Mouse (Mus musculus) CD8-positive naive resting alpha-beta T cell, adult 2 months (primary cell): ENCODE measurements at regions not wholly inside any gene's neighbourhood (a gene's known extent, or its start where the extent isn't known, plus 50 kb on each side); places are given as distances from the start of the nearest gene placed in this dataset.

Source experiments
- DNase-seq, 2 experiments: peaks; one replicate each; pipeline ENCODE4 v3.0.0; 2022; ENCODE audit warnings: low read depth in 2 of 2, low spot score in 2 of 2

- no peak for DNase-seq
Observed at GRCm38 (mm10) chrX:49387439-49387838, 76.3 kb upstream of the Arhgap36 start.

- DNase-seq: peak in 1 of 2 experiments; percentile 11
Observed at GRCm38 (mm10) chrX:49377067-49377466, 86.7 kb upstream of the Arhgap36 start.

- DNase-seq: no peak
Observed at GRCm38 (mm10) chrX:49370384-49370783, 82.3 kb upstream of the Enox2 start.

- DNase-seq: no peak
Observed at GRCm38 (mm10) chrX:49369404-49369803, 81.3 kb upstream of the Enox2 start.

- DNase-seq: no peak
Observed at GRCm38 (mm10) chrX:49346451-49346850, 58.4 kb upstream of the Enox2 start.
